Mouse (Mus musculus) T-helper 17 cell (primary cell): ENCODE data around the gene Actr1a.

Experiments
- in situ Hi-C, 2 experiments: fragments of 300-600 bp; cut with MboI, MseI; formaldehyde crosslinking; loops; 1 replicate in 1 of 2; 2 replicates in 1 of 2; pipeline ENCODE4 v1.15.1; 2025; ENCODE audit warnings: high pct_unique_total_duplicates in 2 of 2

Actr1a gene

GRCm38 (mm10) chr19:46328081-46329030, 67.2 kb downstream of the Actr1a start, which contains the start of gene Fbxl15:
Fbxl15 (plus strand) TSS chr19:46328184.
- in situ Hi-C loops = no loop called here

- in situ Hi-C loops = no loop called here
Observed at GRCm38 (mm10) chr19:46327531-46328064, 68.0 kb downstream of the Actr1a start.
